Mouse (Mus musculus) mouse trophoblast stem cell (cell line): ENCODE data around the gene Ccdc97.
"Not testable (repeated sequence)": the region's sequence is repeated elsewhere in the genome, so short reads cannot be mapped to it uniquely, and the experiment has no call there.

Source experiments
- in situ Hi-C, 2 experiments: fragments of 300-500 bp; cut with MseI, MboI; formaldehyde crosslinking; loops; 2 replicates in 1 of 2; 3 replicates in 1 of 2; pipeline ENCODE4 v1.15.1; 2025

Gene Ccdc97

DNA sequence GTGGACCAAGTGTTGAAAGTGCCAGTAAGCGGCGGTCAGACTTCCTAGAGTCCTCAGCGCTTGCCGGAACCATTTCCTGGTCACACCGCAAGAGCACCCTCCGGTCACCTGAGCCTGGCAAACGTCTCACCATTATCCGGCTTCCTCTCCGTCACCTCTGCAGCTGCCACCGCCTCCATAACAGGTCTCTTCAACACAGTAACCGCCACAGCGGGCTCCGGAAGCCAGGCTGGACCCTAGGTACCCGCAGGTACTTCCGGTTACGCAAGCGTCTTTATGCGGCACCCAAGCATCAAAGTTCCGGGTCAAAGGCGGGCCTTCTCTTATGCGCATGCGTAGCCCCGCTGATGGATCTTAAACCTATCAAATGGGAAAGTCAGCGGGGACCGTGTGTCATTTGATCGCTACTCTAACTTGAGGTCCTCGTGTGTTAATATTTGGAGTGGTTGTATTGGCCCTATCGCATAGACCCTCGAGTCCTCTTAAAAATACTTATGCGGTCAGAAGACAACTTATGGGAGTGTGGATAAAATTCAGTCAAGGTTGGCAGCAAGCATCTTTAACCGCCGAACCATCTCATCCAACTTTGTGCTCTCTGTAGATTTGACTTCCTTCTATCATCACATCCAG, at the start of gene Ccdc97:
Ccdc97 (minus strand) TSS at position 301 of the 630 bp plus-strand sequence.
- in situ Hi-C loops = no loop called here

DNA sequence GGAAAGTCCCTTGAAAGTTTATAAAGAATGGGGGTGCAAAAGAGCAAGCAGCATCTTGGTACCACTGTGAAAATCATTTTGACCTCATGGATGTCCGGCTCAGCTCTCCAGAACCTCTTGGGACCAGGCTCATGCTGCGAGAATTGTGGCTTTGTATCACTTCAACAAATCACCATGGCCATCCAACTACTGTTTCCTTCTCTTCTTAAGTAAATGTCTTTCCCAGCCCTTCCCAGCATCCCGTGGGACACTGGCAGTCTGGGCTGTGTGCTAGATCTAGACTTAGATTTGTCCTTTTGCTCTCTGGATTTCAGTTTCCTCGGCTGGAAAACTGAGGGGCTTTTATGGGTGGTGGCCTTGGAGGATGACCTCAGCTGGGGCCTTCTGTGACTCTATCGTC, 49.3 kb upstream of the Ccdc97 start:
- in situ Hi-C loops = no loop called here

DNA sequence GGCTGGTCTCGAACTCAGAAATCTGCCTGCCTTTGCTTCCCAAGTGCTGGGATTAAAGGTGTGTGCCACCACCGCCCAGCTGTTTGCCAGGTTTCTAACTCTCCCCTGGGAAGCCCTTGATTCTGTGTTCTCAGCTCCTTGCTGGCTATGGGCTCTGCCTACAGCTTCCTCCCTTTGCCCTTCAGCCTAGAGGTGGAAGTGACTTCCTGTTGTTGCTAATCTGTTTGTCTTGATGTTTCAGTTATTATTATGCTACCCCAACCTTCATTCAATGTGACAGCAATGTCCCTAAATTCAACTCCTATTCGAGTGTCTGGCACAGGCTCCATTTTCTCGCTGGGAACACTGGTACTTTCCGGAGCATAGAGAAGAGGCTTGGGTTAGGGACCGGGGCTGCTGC, 47.2 kb upstream of the Ccdc97 start:
- in situ Hi-C loops = no loop called here

DNA sequence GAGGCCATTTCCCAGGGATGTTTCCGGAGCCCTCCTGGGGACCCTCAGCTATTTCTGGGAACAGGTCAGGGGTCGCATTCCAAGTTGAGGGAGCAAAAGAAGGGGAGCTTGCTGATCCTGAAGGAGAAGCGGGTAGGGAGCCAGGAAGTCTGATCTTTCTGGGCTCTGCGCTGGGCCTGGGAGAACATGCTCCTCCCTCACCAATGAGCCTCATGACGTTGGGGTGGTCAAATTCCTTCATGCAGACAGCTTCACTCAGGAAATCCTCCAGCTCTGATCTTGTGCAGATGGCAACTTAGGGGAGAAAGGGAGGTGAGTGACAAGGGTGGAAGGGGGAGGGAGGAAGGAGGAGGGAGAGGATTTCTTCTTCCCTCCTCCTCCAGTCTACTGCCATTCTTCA, 45.3 kb upstream of the Ccdc97 start:
- in situ Hi-C loops = no loop called here

DNA sequence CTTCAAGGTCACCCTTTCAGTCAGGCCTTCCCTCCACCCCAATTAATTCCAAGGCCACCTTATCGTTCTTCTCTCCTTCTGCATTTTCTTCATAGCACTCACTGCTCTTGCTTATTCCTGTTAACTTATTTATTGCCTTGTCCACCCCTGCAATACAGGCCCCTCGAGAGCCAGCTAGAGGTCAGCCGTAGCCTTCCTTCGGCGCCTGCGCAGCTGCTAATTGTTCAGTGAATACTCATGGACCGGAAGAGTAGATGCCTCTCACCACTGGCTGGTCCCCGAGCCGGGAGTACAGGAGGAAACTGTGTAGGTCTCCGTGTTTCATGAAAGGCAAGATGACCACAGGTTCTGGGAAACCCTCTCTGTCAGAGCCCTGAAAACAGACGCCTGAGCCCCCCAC, 44.8 kb upstream of the Ccdc97 start:
- in situ Hi-C loops = no loop called here

DNA sequence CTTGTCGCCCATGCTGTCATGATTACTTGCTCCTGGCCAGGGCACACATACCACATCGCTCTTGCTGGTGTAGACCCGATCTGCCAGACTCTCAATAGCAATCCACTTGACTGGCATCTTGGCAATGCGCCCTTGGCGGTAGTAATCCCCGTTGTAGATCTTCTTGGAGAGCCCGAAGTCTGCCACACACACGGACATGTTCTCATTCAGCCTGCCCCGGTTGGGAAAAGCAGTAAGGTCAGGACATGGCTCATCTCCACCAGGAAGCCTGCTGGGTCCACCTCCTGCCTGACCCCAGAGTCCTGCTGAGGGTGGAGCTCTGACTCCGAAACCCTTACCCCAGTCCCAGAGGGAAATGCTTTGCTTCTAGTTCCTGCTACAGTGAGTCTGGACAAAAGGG, 42.5 kb upstream of the Ccdc97 start:
- in situ Hi-C loops = no loop called here

DNA sequence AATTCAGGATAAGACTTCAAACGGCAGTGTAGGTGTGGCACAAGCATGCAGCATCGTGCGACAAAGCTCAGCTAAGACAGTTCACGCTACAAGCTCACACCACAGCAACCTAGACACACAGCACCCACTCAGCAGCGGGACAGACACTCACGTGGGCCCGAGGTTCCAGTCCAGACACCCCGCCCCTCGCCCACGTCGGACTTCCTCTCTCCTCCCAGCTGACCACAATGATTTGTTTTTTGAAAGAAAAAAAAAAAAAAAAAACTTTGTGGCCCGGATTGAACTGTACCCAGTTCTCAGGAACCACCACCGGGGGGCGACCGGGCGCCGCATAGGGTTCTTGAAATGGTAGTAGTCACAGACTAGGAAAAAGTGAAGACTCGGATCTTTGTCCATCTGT, 37.1 kb upstream of the Ccdc97 start:
- in situ Hi-C loops = loop anchor here (5.0 kb wide), 2 partner anchors 46 to 51 kb away; no protein-coding TSS in a partner anchor

DNA sequence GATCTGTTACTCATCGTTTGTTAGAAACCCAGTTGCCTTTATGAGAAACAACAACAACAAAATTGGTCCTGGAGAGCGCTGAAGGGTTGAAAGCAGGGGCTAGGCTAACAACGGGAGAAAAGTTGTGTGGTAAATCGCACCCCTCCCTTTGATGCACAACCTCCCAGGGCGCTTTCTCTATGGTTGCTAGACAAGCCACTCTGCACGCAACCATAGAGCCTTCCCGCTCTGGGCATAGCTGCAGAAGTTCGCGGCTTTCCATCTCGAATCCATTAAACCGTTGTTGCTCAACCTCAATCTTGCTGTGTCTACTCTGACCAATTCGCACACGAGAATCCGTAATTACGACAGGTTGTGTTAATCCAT, 36.6 kb upstream of the Ccdc97 start:
- in situ Hi-C loops = loop anchor here (5.0 kb wide), 2 partner anchors 47 to 52 kb away; no protein-coding TSS in a partner anchor

DNA sequence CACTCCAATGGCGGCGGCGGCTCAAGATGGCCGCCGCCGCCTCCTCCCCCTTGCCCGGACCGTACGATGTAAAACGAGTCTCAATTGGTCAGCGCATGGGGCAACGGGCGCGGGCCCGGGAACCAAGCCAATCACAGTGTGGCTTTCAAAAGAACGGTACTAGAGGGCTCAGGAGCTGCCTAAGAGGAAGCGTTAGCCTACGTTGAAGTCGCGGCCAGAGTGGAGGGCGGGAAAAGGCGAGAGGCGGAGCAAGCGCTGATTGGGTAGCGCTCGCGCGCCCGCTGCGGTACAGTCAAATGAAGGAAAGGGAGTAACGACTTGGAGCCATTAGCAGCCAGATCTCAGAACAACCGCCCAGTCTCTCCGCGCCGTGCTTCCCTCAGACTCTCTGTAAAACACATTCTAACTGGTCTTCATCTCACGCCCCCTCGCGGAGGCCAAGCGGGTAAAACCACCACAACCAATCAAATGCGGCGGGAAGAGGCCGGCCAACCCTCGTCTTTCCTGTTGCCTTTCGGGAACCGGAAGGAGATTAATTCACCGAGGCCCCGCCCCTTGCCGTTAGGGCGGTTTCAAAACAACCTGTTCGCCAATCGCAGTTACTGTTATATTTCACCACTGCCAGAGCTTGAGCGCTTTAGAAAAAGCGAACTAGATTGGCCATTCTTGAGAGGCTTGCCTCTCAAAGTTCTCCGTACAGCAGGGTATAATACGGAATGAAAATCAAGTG, 36.0 kb upstream of the Ccdc97 start, which contains the start of gene Hnrnpul1:
Hnrnpul1 (minus strand) TSS at position 20 of the 730 bp plus-strand sequence.
- in situ Hi-C loops = loop anchor here (5.0 kb wide), 2 partner anchors 47 to 52 kb away; no protein-coding TSS in a partner anchor

DNA sequence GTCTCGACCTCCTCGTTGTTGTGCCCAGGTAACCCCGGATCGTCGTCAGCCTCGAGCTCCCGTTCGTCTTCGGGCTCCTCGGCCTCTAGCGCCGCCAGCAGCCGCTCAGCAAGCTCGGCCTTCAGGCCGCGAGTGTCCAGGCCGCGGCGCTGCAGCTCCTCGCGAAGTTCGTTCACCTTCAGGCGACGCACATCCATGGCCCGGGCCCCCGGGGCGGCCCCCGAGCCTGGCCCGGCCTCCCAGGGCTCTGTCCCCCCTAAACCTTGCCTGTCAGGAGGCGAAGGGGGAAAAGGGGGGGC, 35.5 kb upstream of the Ccdc97 start:
- in situ Hi-C loops = no loop called here

DNA sequence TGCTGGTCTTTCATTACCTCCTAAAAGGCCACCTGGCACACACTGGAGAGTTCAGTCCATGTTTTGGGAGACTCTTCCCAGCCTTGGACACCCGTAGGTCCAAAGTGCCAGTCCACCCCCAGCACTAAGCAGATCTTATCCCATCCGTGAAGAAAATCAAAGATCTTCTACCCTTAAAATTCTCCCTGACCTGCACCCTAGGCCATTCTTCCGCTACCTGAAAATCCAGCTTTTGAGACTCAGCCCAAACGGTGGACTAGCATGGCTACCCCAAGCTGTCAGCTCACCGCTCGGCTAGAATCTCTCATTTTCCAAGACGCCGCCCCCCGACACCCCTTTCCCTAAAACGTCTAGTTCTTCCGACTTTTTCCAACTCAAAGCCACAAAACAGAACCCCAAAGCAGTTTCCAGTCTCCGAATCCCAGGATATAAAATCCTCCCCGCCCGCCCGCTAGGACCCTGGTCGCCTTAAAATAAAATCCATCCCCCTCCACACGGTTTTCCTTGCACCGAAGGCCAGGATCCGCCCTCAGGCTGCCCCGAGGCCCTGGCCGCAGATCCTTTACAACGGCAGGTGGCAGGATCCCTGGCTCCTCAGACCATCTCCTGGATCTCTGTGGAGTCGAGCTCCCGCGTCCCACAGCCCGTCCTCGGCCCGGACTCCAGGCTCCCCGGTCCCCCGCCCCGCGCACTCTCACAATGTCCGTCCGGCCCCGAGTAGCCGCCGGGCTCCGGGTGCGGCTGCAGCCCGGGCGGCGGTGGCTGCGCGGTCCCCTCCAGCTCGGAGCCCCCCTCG, 35.0 kb upstream of the Ccdc97 start:
- in situ Hi-C loops = no loop called here

DNA sequence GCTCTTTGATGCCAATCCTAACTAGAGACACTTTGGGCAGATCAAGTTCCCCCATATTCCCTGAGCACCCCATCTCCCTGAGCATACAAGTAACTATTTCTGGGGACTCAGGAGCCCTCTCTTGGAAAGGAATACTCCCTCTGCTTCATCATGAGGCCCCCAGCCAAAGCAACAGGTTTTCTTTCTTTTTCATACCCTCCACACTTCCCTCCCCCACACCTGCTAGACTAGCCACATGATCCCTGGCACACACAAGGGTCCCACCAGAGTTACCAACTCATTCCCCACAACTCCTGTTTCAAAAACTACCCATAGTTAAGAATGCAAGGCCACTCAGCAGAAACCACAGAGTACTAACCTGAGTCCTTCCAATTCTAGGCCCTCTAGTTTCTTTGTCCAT, 34.2 kb upstream of the Ccdc97 start:
- in situ Hi-C loops = no loop called here

DNA sequence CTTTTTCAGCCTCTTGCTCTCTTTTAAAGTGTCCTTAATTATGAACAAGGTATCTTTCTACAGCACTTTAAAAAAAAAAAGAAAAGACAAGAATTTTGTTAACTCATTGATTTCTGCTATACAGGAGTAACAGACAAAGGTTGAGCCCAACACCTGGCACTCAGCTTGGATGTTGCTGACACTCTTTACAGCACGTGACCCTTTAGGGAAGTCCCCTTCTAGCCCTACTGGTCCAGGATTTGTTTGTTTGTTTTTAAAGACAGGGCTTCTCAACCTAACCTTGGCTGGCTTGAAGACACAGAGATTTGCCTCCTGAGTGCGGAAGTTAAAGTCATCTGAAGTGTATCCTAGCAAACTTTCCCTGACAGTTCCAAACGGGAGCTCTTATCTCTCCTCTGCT, 28.0 kb upstream of the Ccdc97 start:
- in situ Hi-C loops = no loop called here

DNA sequence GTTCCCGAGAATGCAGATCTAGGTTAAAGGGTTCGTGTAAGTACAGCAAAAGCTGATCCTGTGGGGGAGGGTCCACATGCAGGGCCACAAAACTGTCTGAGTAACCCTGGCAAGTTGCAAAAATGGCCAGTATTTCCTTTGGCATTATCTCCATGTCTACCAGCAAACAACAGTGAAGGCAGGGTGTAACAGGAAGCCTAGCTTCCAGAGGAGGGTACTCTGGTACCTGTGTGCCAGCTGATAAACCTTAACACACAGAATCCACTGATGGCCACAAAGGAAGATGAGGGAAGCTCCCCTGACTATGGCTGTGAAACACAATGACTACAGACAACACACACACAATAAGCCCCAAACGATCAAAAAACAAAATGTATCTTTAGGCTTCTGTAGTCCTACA, 19.4 kb upstream of the Ccdc97 start:
- in situ Hi-C loops = no loop called here

DNA sequence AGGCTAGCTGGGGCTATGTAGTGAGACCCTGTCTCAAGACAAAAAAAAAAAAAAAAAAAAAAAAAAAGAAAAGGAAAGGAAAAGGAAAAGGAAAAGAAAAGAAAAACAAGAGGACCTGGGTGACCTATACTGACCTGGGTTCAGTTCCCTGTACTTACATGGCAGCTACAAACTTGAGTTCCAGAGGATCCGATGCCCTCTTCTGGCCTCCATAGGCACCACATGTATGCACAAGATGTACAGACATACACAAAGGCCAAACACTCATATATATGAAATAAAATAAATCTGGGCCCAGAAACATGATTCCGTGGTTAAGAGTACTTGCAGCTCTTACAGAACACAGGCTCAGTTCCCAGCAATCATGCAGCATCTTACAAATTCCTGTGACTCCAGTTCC, 18.0 kb upstream of the Ccdc97 start:
- in situ Hi-C loops = no loop called here

DNA sequence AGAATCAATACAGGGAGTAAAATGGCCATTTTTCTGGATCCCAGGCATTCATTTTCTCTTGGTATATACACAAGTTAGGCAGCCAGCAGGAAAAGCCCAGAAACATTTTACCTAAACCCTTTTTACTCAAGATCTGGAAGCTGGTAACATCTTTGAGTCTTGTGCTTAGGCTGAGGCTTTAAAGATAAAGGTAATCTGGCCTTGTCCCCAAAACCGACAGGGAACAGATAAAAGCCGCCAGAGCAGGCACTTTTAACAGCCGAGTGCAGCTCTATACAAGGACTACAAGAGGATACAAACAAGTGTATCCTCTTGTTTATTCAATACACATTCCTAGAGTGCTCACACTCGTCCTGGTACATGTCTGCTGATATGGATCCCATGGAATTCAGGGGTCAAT, 16.1 kb upstream of the Ccdc97 start:
- in situ Hi-C loops = no loop called here

DNA sequence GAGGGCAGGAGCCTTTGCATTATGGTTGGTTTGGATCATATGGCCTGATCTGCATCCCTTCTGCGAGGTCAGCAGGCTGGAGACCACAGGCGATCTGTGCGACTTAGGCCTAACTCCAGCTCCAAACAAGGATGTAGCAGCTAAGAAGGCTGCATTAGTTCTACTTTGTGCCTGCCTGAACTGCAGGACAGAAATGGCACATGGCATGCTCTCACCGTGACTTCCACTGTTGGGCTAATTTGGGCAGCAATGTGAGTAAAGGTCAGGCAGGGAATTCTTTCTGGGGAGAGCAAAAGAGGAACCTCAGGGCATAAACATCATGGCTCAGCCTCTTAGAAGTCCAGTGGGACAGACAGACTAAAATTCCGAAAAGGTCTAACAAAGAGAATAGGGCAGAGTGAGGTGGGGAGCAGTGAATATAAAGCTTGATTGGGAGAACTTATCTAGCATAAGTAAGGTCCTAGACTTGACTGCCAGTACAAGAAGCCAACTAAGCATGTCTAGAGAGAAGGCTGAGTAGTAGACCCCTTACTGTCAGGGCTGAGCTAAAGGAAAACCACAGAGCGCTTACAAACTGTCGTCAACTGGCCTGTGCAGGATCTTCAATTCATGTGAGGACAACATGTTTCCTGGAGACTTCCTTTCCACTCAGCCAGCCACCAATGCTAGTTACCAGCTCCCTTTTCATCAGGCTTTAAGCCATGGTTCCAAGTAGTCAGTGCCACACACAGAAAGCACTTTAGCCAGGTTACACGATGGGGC, 12.6 kb upstream of the Ccdc97 start:
- in situ Hi-C loops = no loop called here

DNA sequence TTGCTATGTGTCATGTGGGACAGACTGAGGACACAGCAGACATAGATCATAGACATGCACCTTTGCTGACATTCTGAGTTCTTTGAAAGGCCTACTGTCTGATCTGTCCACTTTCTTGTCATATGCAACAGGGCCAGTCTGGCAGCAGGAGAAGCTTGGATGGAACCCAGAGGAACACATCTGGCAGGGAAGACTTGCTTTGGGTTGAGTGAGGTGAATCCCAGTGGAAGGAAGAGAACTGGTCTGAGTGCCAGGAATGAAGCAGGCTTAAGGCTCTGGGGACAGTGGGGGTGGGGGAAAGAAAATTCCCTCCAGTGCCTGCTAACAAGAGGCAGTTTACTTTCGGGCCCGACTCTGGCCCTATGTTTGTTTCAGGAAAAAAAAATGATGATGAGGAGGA, 11.0 kb upstream of the Ccdc97 start:
- in situ Hi-C loops = no loop called here

DNA sequence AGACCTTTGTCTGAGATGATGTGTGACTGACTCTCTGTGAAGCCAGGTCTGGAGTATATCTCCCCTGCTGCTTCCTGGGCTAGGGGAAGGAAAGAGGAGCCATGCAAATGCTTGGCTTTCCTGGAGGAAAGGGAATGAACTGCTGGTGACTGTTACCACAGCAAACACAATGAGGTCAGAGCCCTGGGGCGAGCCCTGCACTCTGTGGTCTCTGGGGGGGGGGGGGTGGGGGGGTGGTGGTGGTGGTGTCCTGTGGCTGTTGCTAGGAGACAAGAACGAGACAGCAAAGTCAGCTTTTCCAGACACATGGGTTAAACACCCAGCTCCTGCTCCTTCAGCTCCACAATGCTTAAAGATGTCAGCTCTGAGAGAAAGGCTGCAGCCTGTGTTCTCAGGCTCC, 10.5 kb upstream of the Ccdc97 start:
- in situ Hi-C loops = no loop called here

DNA sequence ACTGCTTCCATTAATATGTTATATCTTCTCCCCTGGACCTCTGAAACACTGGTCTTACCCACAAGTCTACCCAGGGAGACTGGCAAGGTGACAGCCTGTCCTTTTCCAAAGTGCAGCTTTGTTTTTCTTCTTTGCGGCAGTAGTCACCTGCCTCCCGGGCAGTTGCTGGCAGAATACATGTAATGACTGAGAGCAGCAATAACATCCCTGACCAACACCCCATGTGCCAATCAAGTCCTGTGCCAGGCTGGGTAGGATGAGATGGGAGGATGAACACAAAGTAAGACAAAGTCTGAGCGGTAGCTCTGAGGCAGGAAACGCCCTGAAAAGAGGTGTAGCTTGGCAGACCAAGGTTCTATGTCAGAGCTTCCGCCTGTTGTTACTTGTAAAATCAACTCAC, 8.9 kb upstream of the Ccdc97 start:
- in situ Hi-C loops = no loop called here

DNA sequence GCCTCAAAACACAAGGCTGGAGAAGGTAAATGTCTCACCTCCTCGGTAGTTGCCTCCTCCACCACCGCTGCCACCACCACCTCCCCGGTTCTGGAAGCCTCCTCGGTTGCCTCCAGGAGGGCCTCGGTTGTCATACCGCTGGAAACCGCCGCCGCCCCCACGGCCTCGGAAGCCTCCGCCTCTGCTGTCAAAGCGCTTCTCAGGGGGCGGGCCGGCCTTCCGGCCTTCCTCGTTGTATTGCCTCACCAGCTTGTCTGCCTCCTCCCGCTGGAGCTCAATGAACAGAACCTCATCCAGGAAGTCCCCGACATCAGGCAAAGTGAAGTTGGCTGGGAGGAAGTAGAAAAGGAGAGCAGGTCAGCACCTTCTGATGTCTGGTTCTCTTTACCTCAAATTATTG, 7.0 kb upstream of the Ccdc97 start:
- in situ Hi-C loops = no loop called here

DNA sequence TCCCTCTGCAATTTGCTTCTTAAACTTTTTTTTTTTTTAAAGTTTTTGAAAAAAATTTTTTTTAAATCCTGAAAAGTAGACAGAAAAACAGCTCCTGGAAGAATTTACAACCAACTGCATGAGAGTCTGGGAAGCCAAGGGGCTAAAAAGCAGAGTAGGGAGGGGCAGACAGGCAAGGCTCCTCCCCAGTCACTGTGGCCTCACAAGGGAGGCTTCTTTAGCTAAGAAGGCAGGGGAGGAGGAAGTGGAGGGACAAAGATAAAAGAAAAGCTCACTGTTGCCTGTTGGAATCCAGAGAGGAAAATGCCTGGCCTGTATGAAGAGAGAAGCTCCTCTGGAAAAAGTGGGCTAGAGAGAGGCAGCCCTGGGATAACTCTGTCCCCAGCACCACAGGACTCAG, 2.9 kb upstream of the Ccdc97 start:
- in situ Hi-C loops = not testable (repeated sequence)
